Mouse (Mus musculus) myocyte (in vitro differentiated cells): Measurements from ENCODE around the gene Znrf1.
A peak's percentile ranks its signal among the peaks of the same experiment; 100 is the strongest.

Experiments used
- CEBPB ChIP-seq: IDR thresholded peaks from 2 replicates; pipeline ENCODE4 v1.6.1; 2011; ENCODE audit warnings: mild to moderate bottlenecking, moderate library complexity; ENCODE audit not compliant: poor library complexity, insufficient read depth, severe bottlenecking
- POLR2A ChIP-seq: IDR thresholded peaks from one replicate; pipeline ENCODE4 v1.6.1; 2011; ENCODE audit warnings: low read depth, mild to moderate bottlenecking, control low read depth, moderate library complexity; ENCODE audit not compliant: insufficient read length
- USF1 ChIP-seq: IDR thresholded peaks from one replicate; pipeline ENCODE4 v1.6.1; 2011; ENCODE audit warnings: low read depth, mild to moderate bottlenecking, control low read depth, moderate library complexity

- TF ChIP-seq CEBPB, result no peak
- TF ChIP-seq POLR2A, result peak; percentile 83
- no peak for TF ChIP-seq USF1
These were observed at the start of gene Znrf1 for GRCm38 (mm10) chr8:111536031-111536977.
